Mouse (Mus musculus): ENCODE results near the gene Dnase2a. TPM values are rescaled to one million over a fixed set of nuclear protein-coding genes. Genes with fewer than 3 reads are reported as not detected.

Gene Dnase2a
- total and polyA plus RNA-seq, 3 experiments = 53.7 to 83.4 TPM; not detected in 1

DNA sequence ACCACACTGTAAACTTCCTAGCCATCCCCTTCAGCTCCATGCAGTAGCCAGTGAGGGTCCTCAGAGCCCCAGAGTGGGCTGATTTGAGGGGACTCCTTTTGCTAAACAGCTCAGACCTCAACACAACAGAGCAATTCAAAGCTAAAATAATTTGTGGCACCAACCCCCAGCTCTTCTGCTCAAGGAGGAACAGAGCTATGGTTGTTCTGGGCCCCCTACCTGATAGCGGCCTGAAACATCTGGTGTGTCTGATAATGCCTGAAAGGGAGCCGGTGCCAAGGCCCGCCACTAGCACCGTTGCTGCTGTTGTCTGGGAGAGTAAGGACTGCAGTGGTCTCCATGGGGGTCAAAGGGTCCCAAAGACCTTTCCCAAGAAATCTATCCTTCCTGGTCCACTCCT, 7.3 kb upstream of the Dnase2a start (continued):
- TF ChIP-seq USF2 (IDR thresholded peaks at IDR 0.05; ENCODE audit: borderline replicate concordance in 1 of 2, insufficient read depth in 1 of 2, low read depth in 1 of 2, low read length in 2 of 2) = no peak
- peak; percentile 71; the same call in 1 of the 2 replicates for TF ChIP-seq BHLHE40 (IDR thresholded peaks at IDR 0.05; ENCODE audit: borderline replicate concordance, low read depth, low read length)
- no peak for TF ChIP-seq POLR2AphosphoS5 (IDR thresholded peaks at IDR 0.05; ENCODE audit: borderline replicate concordance, low read depth, low read length)
- TF ChIP-seq POLR2AphosphoS2 (IDR thresholded peaks at IDR 0.05; ENCODE audit: low read length) = peak; percentile 2
- TF ChIP-seq HCFC1 (IDR thresholded peaks at IDR 0.05; ENCODE audit: low read depth, low read length) = 0 out of 2 replicates have a peak, but pooled peaks have one; percentile 43
- peak; percentile 78 for TF ChIP-seq RCOR1 (IDR thresholded peaks at IDR 0.05; ENCODE audit: low read depth, low read length)
- TF ChIP-seq CTCF (IDR thresholded peaks at IDR 0.05 in 2 of 3, conservative IDR thresholded peaks at IDR 0.05 in 1 of 3; ENCODE audit: control insufficient read depth in 1 of 3, insufficient read depth in 1 of 3, low read depth in 2 of 3, low read length in 3 of 3, poor library complexity in 1 of 3, severe bottlenecking in 1 of 3) = no peak
- no peak for TF ChIP-seq GABPA (IDR thresholded peaks at IDR 0.05; ENCODE audit: low read depth, low read length)
- TF ChIP-seq SIN3A (IDR thresholded peaks at IDR 0.05; ENCODE audit: low read length) = no peak; the same call in none of the 2 replicates
- no peak for TF ChIP-seq USF1 (IDR thresholded peaks at IDR 0.05; ENCODE audit: low read depth, low read length)
- TF ChIP-seq CHD1 (IDR thresholded peaks at IDR 0.05; ENCODE audit: low read depth, low read length) = no peak; the same call in 1 of the 2 replicates
- peak; percentile 32; the same call in 1 of the 2 replicates for TF ChIP-seq CHD2 (IDR thresholded peaks at IDR 0.05; ENCODE audit: low read length)
- TF ChIP-seq TCF12 (IDR thresholded peaks at IDR 0.05; ENCODE audit: low read depth, low read length) = peak; percentile 99
- peak; percentile 79 for TF ChIP-seq ZMIZ1 (IDR thresholded peaks at IDR 0.05; ENCODE audit: low read depth, low read length)
- TF ChIP-seq ZNF384 (IDR thresholded peaks at IDR 0.05; ENCODE audit: low read depth, low read length) = peak; percentile 79
- TF ChIP-seq MAFK (IDR thresholded peaks at IDR 0.05; ENCODE audit: borderline replicate concordance, low read depth, low read length) = peak; percentile 57; the same call in 1 of the 2 replicates
- peak; percentile 93 for TF ChIP-seq ETS1 (IDR thresholded peaks at IDR 0.05; ENCODE audit: low read depth, low read length)
- peak; percentile 35; the same call in 1 of the 2 replicates for TF ChIP-seq MAX (IDR thresholded peaks at IDR 0.05; ENCODE audit: low read length)
- no peak for TF ChIP-seq JUND (IDR thresholded peaks at IDR 0.05; ENCODE audit: low read depth, low read length)
- TF ChIP-seq TBP (IDR thresholded peaks at IDR 0.05; ENCODE audit: low read depth, low read length) = peak; percentile 48; the same call in 1 of the 2 replicates

DNA sequence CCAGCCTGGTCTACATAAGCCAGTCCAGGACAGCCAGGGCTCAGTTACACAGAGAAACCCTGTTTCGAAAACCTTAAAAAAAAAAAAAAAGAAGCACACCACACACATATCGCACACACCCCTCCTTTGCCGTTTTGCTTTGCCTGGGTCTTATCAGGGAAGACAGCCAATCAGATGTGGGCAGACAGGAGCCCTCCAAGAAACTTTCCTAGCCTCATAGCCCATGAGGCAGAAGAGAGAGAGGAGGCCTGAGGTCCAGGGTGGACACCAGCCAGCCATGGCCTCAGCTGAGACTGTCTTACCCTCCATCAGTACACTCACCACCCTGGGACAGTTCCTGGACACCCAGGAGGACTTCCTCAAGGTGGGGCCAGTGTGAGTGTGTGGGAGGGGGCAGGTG, 6.6 kb upstream of the Dnase2a start, which contains the start of gene Klf1:
TSS of gene Klf1 (plus strand) at position 177 of the 400 bp plus-strand sequence.
- peaks cover 27% of the 10 kb centered on the region for H3K79me2 ChIP-seq (ENCODE audit: control insufficient read depth, insufficient read depth, low read length, poor library complexity)
- H3K9me3 ChIP-seq (replicated peaks; ENCODE audit: insufficient read depth, low read length) = no peaks in the 10 kb centered on the region
- H3K4me1 ChIP-seq (ENCODE audit: control insufficient read depth in 1 of 2, insufficient read depth in 2 of 2, low read length in 2 of 2) = peaks cover 11 to 30% of the 10 kb centered on the region in 2 experiments
- DNase-seq (ENCODE audit: low read depth, low spot score) = peak; percentile 96
- peaks cover 9 to 23% of the 10 kb centered on the region in 2 experiments; a peak in 3 of 4 replicates for H3K36me3 ChIP-seq (ENCODE audit: control insufficient read depth in 1 of 2, insufficient read depth in 2 of 2, low read length in 2 of 2)
- peak within 1 kb of the TSS; percentile 97 for H3K27ac ChIP-seq (ENCODE audit: control insufficient read depth, low read depth, low read length)
- H3K27me3 ChIP-seq (ENCODE audit: control insufficient read depth in 1 of 2, insufficient read depth in 2 of 2, low read length in 2 of 2) = no peaks in the 10 kb centered on the region
- H3K4me3 ChIP-seq (ENCODE audit: control insufficient read depth in 1 of 2, insufficient read depth in 1 of 2, low read depth in 2 of 2, low read length in 2 of 2) = peak within 1 kb of the TSS; percentile 86 to 91
- peak within 1 kb of the TSS; percentile 97 for H3K9ac ChIP-seq (ENCODE audit: control insufficient read depth, low read depth, low read length, poor library complexity, severe bottlenecking)
- TF ChIP-seq CHD1 (IDR thresholded peaks at IDR 0.05; ENCODE audit: low read depth, low read length) = peak; percentile 94; the same call in 1 of the 2 replicates
- TF ChIP-seq NRF1 (IDR thresholded peaks at IDR 0.05; ENCODE audit: insufficient read depth, low read depth, low read length, poor library complexity, severe bottlenecking) = no peak; the same call in 1 of the 2 replicates
- TF ChIP-seq ETS1 (IDR thresholded peaks at IDR 0.05; ENCODE audit: low read depth, low read length) = peak; percentile 89
- peak; percentile 82 for TF ChIP-seq RCOR1 (IDR thresholded peaks at IDR 0.05; ENCODE audit: low read depth, low read length)
- peak; percentile 95 for TF ChIP-seq TBP (IDR thresholded peaks at IDR 0.05; ENCODE audit: low read depth, low read length)
- peak; percentile 99 for TF ChIP-seq ZMIZ1 (IDR thresholded peaks at IDR 0.05; ENCODE audit: low read depth, low read length)
- TF ChIP-seq KAT2A (conservative IDR thresholded peaks at IDR 0.05; ENCODE audit: low read depth, low read length) = peak; percentile 53
- TF ChIP-seq MYB (IDR thresholded peaks at IDR 0.05; ENCODE audit: low read depth, low read length) = peak; percentile 73
- TF ChIP-seq GABPA (IDR thresholded peaks at IDR 0.05; ENCODE audit: low read depth, low read length) = no peak
- 0 out of 2 replicates have a peak, but pooled peaks have one; percentile 36 for TF ChIP-seq JUND (IDR thresholded peaks at IDR 0.05; ENCODE audit: low read depth, low read length)
- TF ChIP-seq E2F4 (IDR thresholded peaks at IDR 0.05; ENCODE audit: borderline replicate concordance, low read depth, low read length) = no peak
- TF ChIP-seq ZNF384 (IDR thresholded peaks at IDR 0.05; ENCODE audit: low read depth, low read length) = peak; percentile 99
- peak; percentile 97 for TF ChIP-seq MAZ (IDR thresholded peaks at IDR 0.05; ENCODE audit: low read depth, low read length)
- no peak for TF ChIP-seq CHD2 (IDR thresholded peaks at IDR 0.05; ENCODE audit: low read length)
- TF ChIP-seq CTCF (IDR thresholded peaks at IDR 0.05 in 2 of 3, conservative IDR thresholded peaks at IDR 0.05 in 1 of 3; ENCODE audit: control insufficient read depth in 1 of 3, insufficient read depth in 1 of 3, low read depth in 2 of 3, low read length in 3 of 3, poor library complexity in 1 of 3, severe bottlenecking in 1 of 3) = no peak
- TF ChIP-seq NELFE (IDR thresholded peaks at IDR 0.05; ENCODE audit: low read depth, low read length) = peak; percentile 99
- peak; percentile 68; the same call in 1 of the 2 replicates for TF ChIP-seq MAFK (IDR thresholded peaks at IDR 0.05; ENCODE audit: borderline replicate concordance, low read depth, low read length)
- peak; percentile 68 for TF ChIP-seq HCFC1 (IDR thresholded peaks at IDR 0.05; ENCODE audit: low read depth, low read length)
- no peak for TF ChIP-seq USF2 (IDR thresholded peaks at IDR 0.05; ENCODE audit: borderline replicate concordance in 1 of 2, insufficient read depth in 1 of 2, low read depth in 1 of 2, low read length in 2 of 2)
- TF ChIP-seq BHLHE40 (IDR thresholded peaks at IDR 0.05; ENCODE audit: borderline replicate concordance, low read depth, low read length) = peak; percentile 60
- peak; percentile 84 for TF ChIP-seq MAX (IDR thresholded peaks at IDR 0.05; ENCODE audit: low read length)
- 0 out of 2 replicates have a peak, but pooled peaks have one; percentile 86 for TF ChIP-seq POLR2AphosphoS5 (IDR thresholded peaks at IDR 0.05; ENCODE audit: borderline replicate concordance, low read depth, low read length)
- TF ChIP-seq RAD21 (IDR thresholded peaks at IDR 0.05; ENCODE audit: low read depth, low read length) = no peak
- no peak for TF ChIP-seq UBTF (IDR thresholded peaks at IDR 0.05; ENCODE audit: borderline replicate concordance, insufficient read depth, low read depth, low read length)
- peak; percentile 84 to 88 for TF ChIP-seq EP300 (IDR thresholded peaks at IDR 0.05; ENCODE audit: low read depth in 1 of 2, low read length in 2 of 2)
